Mouse (Mus musculus) MEL (cell line): ENCODE measurements at regions not wholly inside any gene's neighbourhood (a gene's known extent, or its start where the extent isn't known, plus 50 kb on each side); places are given as distances from the start of the nearest gene placed in this dataset.

ENCODE experiments used
- DNase-seq: peaks from one replicate; pipeline ENCODE4 v3.0.0; 2011; ENCODE audit warnings: low read depth, low spot score
- H3K27ac ChIP-seq: 2 replicates; pipeline ENCODE4 v1.5.1; 2012; ENCODE audit warnings: low read depth, mild to moderate bottlenecking, control low read depth, low read length, moderate library complexity; ENCODE audit not compliant: control insufficient read depth
- H3K27me3 ChIP-seq, 2 experiments: fragments of 150-350 bp in 1 of 2; sonication (generic) in 1 of 2; 2 replicates each; pipeline ENCODE4 v1.6.1; 2012; ENCODE audit warnings: low read length in 2 of 2, mild to moderate bottlenecking in 2 of 2, improper control_type of control experiment in 1 of 2, moderate library complexity in 1 of 2; ENCODE audit not compliant: insufficient read depth in 2 of 2, control insufficient read depth in 1 of 2
- H3K36me3 ChIP-seq, 2 experiments: 2 replicates each; pipeline ENCODE4 v1.6.1; 2012 to 2014; ENCODE audit warnings: low read length in 2 of 2, improper control_type of control experiment in 1 of 2, inconsistent platforms in 1 of 2, mild to moderate bottlenecking in 1 of 2; ENCODE audit not compliant: insufficient read depth in 2 of 2, control insufficient read depth in 1 of 2
- H3K4me1 ChIP-seq, 2 experiments: fragments of 150-350 bp in 1 of 2; sonication (generic) in 1 of 2; 2 replicates each; pipeline ENCODE4 v1.6.1; 2012; ENCODE audit warnings: low read length in 2 of 2, improper control_type of control experiment in 1 of 2, mild to moderate bottlenecking in 1 of 2; ENCODE audit not compliant: insufficient read depth in 2 of 2, control insufficient read depth in 1 of 2
- H3K4me3 ChIP-seq, 2 experiments: fragments of 150-350 bp in 1 of 2; sonication (generic) in 1 of 2; 2 replicates each; pipeline ENCODE4 v1.5.1; 2012; ENCODE audit warnings: low read depth in 2 of 2, low read length in 2 of 2, mild to moderate bottlenecking in 2 of 2, moderate library complexity in 2 of 2, control low read depth in 1 of 2, improper control_type of control experiment in 1 of 2; ENCODE audit not compliant: control insufficient read depth in 1 of 2, insufficient read depth in 1 of 2
- H3K79me2 ChIP-seq: 2 replicates; pipeline ENCODE4 v1.6.1; 2012; ENCODE audit warnings: mild to moderate bottlenecking, low read length, moderate library complexity; ENCODE audit not compliant: control insufficient read depth, poor library complexity, insufficient read depth
- H3K9ac ChIP-seq: 2 replicates; pipeline ENCODE4 v1.6.1; 2012; ENCODE audit warnings: low read depth, mild to moderate bottlenecking, control low read depth, low read length, moderate library complexity; ENCODE audit not compliant: control insufficient read depth, poor library complexity, severe bottlenecking
- H3K9me3 ChIP-seq: fragments of 150-350 bp; sonication (generic); replicated peaks from 2 replicates; pipeline ENCODE4 v1.6.1; 2012; ENCODE audit warnings: mild to moderate bottlenecking, low read length, improper control_type of control experiment, moderate library complexity; ENCODE audit not compliant: insufficient read depth
- BHLHE40 ChIP-seq: IDR thresholded peaks from 2 replicates; pipeline ENCODE4 v1.6.1; 2012; ENCODE audit warnings: low read depth, mild to moderate bottlenecking, inconsistent platforms, low read length, improper control_type of control experiment, borderline replicate concordance
- CHD2 ChIP-seq: IDR thresholded peaks from 2 replicates; pipeline ENCODE4 v1.6.1; 2011; ENCODE audit warnings: low read length, improper control_type of control experiment
- EP300 ChIP-seq, 2 experiments: IDR thresholded peaks; 2 replicates each; pipeline ENCODE4 v1.6.1; 2011; ENCODE audit warnings: improper control_type of control experiment in 2 of 2, low read length in 2 of 2, low read depth in 1 of 2, mild to moderate bottlenecking in 1 of 2
- ETS1 ChIP-seq: IDR thresholded peaks from 2 replicates; pipeline ENCODE4 v1.6.1; 2012; ENCODE audit warnings: low read depth, mild to moderate bottlenecking, inconsistent platforms, low read length, improper control_type of control experiment, moderate library complexity
- GABPA ChIP-seq: IDR thresholded peaks from 2 replicates; pipeline ENCODE4 v1.6.1; 2012; ENCODE audit warnings: low read depth, mild to moderate bottlenecking, inconsistent platforms, low read length, improper control_type of control experiment, moderate library complexity
- HCFC1 ChIP-seq: IDR thresholded peaks from 2 replicates; pipeline ENCODE4 v1.6.1; 2012; ENCODE audit warnings: low read depth, mild to moderate bottlenecking, inconsistent platforms, low read length, improper control_type of control experiment, moderate library complexity
- JUND ChIP-seq: IDR thresholded peaks from 2 replicates; pipeline ENCODE4 v1.6.1; 2011; ENCODE audit warnings: low read depth, mild to moderate bottlenecking, improper control_type of control experiment, low read length
- KAT2A ChIP-seq: conservative IDR thresholded peaks from 2 replicates; pipeline ENCODE4 v1.6.1; 2012; ENCODE audit warnings: low read depth, low read length, improper control_type of control experiment, inconsistent platforms
- MAFK ChIP-seq: IDR thresholded peaks from 2 replicates; pipeline ENCODE4 v1.6.1; 2011; ENCODE audit warnings: low read depth, mild to moderate bottlenecking, low read length, improper control_type of control experiment, borderline replicate concordance
- MAX ChIP-seq: IDR thresholded peaks from 2 replicates; pipeline ENCODE4 v1.6.1; 2011; ENCODE audit warnings: low read length, improper control_type of control experiment
- MAZ ChIP-seq: IDR thresholded peaks from 2 replicates; pipeline ENCODE4 v1.6.1; 2012; ENCODE audit warnings: low read depth, mild to moderate bottlenecking, inconsistent platforms, low read length, improper control_type of control experiment
- MEF2A ChIP-seq: IDR thresholded peaks from 2 replicates; pipeline ENCODE4 v1.6.1; 2014; ENCODE audit warnings: low read depth, mild to moderate bottlenecking, inconsistent platforms, low read length, improper control_type of control experiment; ENCODE audit not compliant: poor library complexity, insufficient replicate concordance, severe bottlenecking; ENCODE audit errors: extremely low read depth
- MXI1 ChIP-seq: IDR thresholded peaks from 2 replicates; pipeline ENCODE4 v1.6.1; 2011; ENCODE audit warnings: mild to moderate bottlenecking, low read depth, low read length, improper control_type of control experiment
- NRF1 ChIP-seq: IDR thresholded peaks from 2 replicates; pipeline ENCODE4 v1.6.1; 2014; ENCODE audit warnings: low read depth, mild to moderate bottlenecking, inconsistent platforms, low read length, improper control_type of control experiment, moderate library complexity; ENCODE audit not compliant: poor library complexity, insufficient read depth, severe bottlenecking
- POLR2A ChIP-seq, 2 experiments: IDR thresholded peaks; 2 replicates each; pipeline ENCODE4 v1.6.1; 2011 to 2012; ENCODE audit warnings: low read length in 2 of 2, mild to moderate bottlenecking in 2 of 2, control low read depth in 1 of 2, improper control_type of control experiment in 1 of 2, low read depth in 1 of 2, moderate library complexity in 1 of 2; ENCODE audit not compliant: control insufficient read depth in 1 of 2, insufficient read depth in 1 of 2, poor library complexity in 1 of 2
- RCOR1 ChIP-seq: IDR thresholded peaks from 2 replicates; pipeline ENCODE4 v1.6.1; 2012; ENCODE audit warnings: low read depth, mild to moderate bottlenecking, inconsistent platforms, low read length, improper control_type of control experiment
- TAL1 ChIP-seq: IDR thresholded peaks from 2 replicates; pipeline ENCODE4 v1.6.1; 2012; ENCODE audit warnings: mild to moderate bottlenecking, inconsistent platforms, low read length, moderate library complexity, mixed read lengths
- TBP ChIP-seq: IDR thresholded peaks from 2 replicates; pipeline ENCODE4 v1.8.0; 2011; ENCODE audit warnings: low read depth, low read length, improper control_type of control experiment
- USF1 ChIP-seq: IDR thresholded peaks from 2 replicates; pipeline ENCODE4 v1.6.1; 2014; ENCODE audit warnings: low read depth, mild to moderate bottlenecking, inconsistent platforms, low read length, improper control_type of control experiment, moderate library complexity
- USF2 ChIP-seq, 2 experiments: IDR thresholded peaks; 2 replicates each; pipeline ENCODE4 v1.6.1; 2011 to 2012; ENCODE audit warnings: improper control_type of control experiment in 2 of 2, low read length in 2 of 2, borderline replicate concordance in 1 of 2, inconsistent platforms in 1 of 2, low read depth in 1 of 2, mild to moderate bottlenecking in 1 of 2; ENCODE audit not compliant: insufficient read depth in 1 of 2
- ZC3H11A ChIP-seq: IDR thresholded peaks from 2 replicates; pipeline ENCODE4 v1.6.1; 2012; ENCODE audit warnings: low read depth, mild to moderate bottlenecking, inconsistent platforms, low read length, improper control_type of control experiment
- ZKSCAN1 ChIP-seq: IDR thresholded peaks from 2 replicates; pipeline ENCODE4 v1.6.1; 2012; ENCODE audit warnings: low read depth, mild to moderate bottlenecking, inconsistent platforms, low read length, improper control_type of control experiment, moderate library complexity

DNA sequence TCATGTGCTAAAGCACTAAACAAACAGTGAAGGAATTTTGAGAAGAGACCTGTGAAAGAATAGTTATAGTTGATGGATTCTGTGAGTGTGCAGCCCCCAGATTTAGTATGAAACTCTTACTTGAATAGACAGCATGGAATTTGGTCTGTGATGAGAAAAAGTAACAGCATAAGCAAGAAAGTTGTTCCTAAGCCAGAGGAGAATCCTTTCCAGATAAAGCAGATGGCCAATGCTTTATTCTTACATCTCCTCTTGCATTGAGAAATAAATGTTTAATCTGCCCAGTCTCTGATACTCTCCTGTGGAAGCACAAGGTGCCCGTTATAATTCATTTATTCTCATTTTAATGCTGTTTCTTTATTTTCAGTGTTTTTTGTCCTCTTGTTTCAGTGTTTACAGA lies 263.5 kb downstream of the Tecrl start:
- no peaks in the 10 kb centered on the region for H3K36me3 ChIP-seq
- no peak overlapping the region for H3K9ac ChIP-seq
- H3K4me3 ChIP-seq: no peak overlapping the region
- H3K27me3 ChIP-seq: no peaks in the 10 kb centered on the region
- DNase-seq: no peak
- H3K27ac ChIP-seq: no peak overlapping the region
- no peaks in the 10 kb centered on the region for H3K9me3 ChIP-seq
- no peaks in the 10 kb centered on the region for H3K79me2 ChIP-seq
- TF ChIP-seq MEF2A (no peak), ZKSCAN1 (no peak), CHD2 (no peak), GABPA (no peak), RCOR1 (no peak), HCFC1 (no peak), BHLHE40 (no peak), POLR2A (IDR thresholded peaks at IDR 0.05; ENCODE audit: control insufficient read depth in 1 of 2, insufficient read depth in 1 of 2, low read depth in 1 of 2, low read length in 2 of 2, poor library complexity in 1 of 2) (no peak), USF2 (IDR thresholded peaks at IDR 0.05; ENCODE audit: borderline replicate concordance in 1 of 2, insufficient read depth in 1 of 2, low read depth in 1 of 2, low read length in 2 of 2) (no peak), MAFK (no peak), EP300 (IDR thresholded peaks at IDR 0.05; ENCODE audit: low read depth in 1 of 2, low read length in 2 of 2) (no peak), MAZ (no peak), JUND (no peak), USF1 (no peak), ETS1 (no peak), TAL1 (no peak), MXI1 (no peak), ZC3H11A (no peak), KAT2A (no peak)
- H3K4me1 ChIP-seq: no peaks in the 10 kb centered on the region

DNA sequence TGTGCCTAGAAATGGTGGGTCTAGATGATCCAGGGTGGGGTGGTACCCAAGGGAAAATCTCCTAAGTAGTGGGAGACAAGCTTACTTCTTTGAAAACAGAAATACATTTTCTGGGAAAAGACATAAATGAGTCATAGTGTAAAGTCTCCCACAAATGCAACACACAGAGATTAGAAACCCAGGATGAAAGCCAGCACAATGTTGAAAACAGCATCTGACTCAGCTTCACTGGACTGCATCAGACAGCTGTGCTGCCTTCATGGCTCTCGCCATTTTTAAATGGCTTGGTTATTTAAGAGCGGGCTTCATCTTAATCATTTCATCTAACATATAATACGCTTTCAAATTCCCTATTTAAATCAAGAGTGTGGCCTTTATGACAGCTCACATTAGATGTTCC lies 300.2 kb downstream of the Tecrl start:
- TF ChIP-seq TAL1 (no peak), MAX (no peak), GABPA (no peak), KAT2A (no peak), TBP (no peak), ETS1 (no peak), USF2 (IDR thresholded peaks at IDR 0.05; ENCODE audit: borderline replicate concordance in 1 of 2, insufficient read depth in 1 of 2, low read depth in 1 of 2, low read length in 2 of 2) (no peak), NRF1 (no peak), EP300 (IDR thresholded peaks at IDR 0.05; ENCODE audit: low read depth in 1 of 2, low read length in 2 of 2) (no peak)
- H3K27me3 ChIP-seq: no peaks in the 10 kb centered on the region

More for the DNA sequence above, 300.2 kb downstream of the Tecrl start:
- no peaks in the 10 kb centered on the region for H3K36me3 ChIP-seq
- no peak for DNase-seq
- no peak overlapping the region for H3K27ac ChIP-seq
- no peak overlapping the region for H3K4me3 ChIP-seq
- no peak overlapping the region for H3K9ac ChIP-seq
- H3K4me1 ChIP-seq: no peaks in the 10 kb centered on the region
- no peaks in the 10 kb centered on the region for H3K79me2 ChIP-seq
- H3K9me3 ChIP-seq: no peaks in the 10 kb centered on the region
